Mouse (Mus musculus) liver, embryonic 14.5 days (tissue): ENCODE data around the gene Fancg. TPM values are rescaled to one million over a fixed set of nuclear protein-coding genes. Genes with fewer than 3 reads are reported as not detected.
"Not testable (repeated sequence)": the region's sequence is repeated elsewhere in the genome, so short reads cannot be mapped to it uniquely, and the experiment has no call there.

Experiments used
- ATAC-seq: fragments of 200-750 bp; cut with Nextera tagmentation; 2 replicates; pipeline ENCODE4 v1.8.0; 2017; ENCODE audit warnings: moderate number of reproducible peaks, mild to moderate bottlenecking, moderate library complexity; ENCODE audit not compliant: insufficient read depth
- DNase-seq, 3 experiments: peaks; one replicate each; pipeline ENCODE4 v3.0.0-alpha.2; 2012 to 2013; ENCODE audit warnings: low read depth in 3 of 3, low spot score in 3 of 3
- H3K27ac ChIP-seq: fragments of 300-500 bp; sonication (generic); 2 replicates; pipeline ENCODE4 v1.5.1; 2014; ENCODE audit warnings: moderate library complexity, mild to moderate bottlenecking, control low read depth, inconsistent platforms
- H3K27me3 ChIP-seq: fragments of 300-500 bp; sonication (generic); 2 replicates; pipeline ENCODE4 v1.6.1; 2014; ENCODE audit warnings: mild to moderate bottlenecking, low read length, moderate library complexity; ENCODE audit not compliant: control insufficient read depth, insufficient read depth
- H3K36me3 ChIP-seq: fragments of 300-500 bp; sonication (generic); replicated peaks from 2 replicates; pipeline ENCODE4 v1.6.1; 2014; ENCODE audit warnings: low read depth; ENCODE audit not compliant: control insufficient read depth, insufficient read depth
- H3K4me1 ChIP-seq, 2 experiments: fragments of 200-500 bp in 1 of 2; fragments of 300-500 bp in 1 of 2; sonication (generic) in 1 of 2; replicated peaks; 2 replicates each; pipeline ENCODE4 v1.6.1; 2012 to 2014; ENCODE audit warnings: antibody characterized with exemption in 1 of 2, inconsistent platforms in 1 of 2, low read length in 1 of 2; ENCODE audit not compliant: control insufficient read depth in 2 of 2, insufficient read depth in 2 of 2
- H3K4me2 ChIP-seq: fragments of 300-500 bp; sonication (generic); 2 replicates; pipeline ENCODE4 v1.6.1; 2014; ENCODE audit warnings: low read depth, mild to moderate bottlenecking, control low read depth, moderate library complexity
- H3K4me3 ChIP-seq, 2 experiments: fragments of 200-500 bp in 1 of 2; fragments of 300-500 bp in 1 of 2; sonication (generic) in 1 of 2; 2 replicates each; pipeline ENCODE4 v1.5.1; 2012 to 2014; ENCODE audit warnings: low read depth in 2 of 2, low read length in 2 of 2, mild to moderate bottlenecking in 2 of 2, control low read depth in 1 of 2, inconsistent platforms in 1 of 2, moderate library complexity in 1 of 2; ENCODE audit not compliant: insufficient read depth in 1 of 2
- H3K9ac ChIP-seq: fragments of 300-500 bp; sonication (generic); replicated peaks from 2 replicates; pipeline ENCODE4 v1.6.1; 2014; ENCODE audit warnings: mild to moderate bottlenecking, control low read depth, moderate library complexity
- H3K9me3 ChIP-seq: fragments of 300-500 bp; sonication (generic); 2 replicates; pipeline ENCODE4 v1.6.1; 2016; ENCODE audit warnings: low read length, mixed read lengths; ENCODE audit not compliant: control insufficient read depth
- CTCF ChIP-seq: IDR thresholded peaks from 2 replicates; pipeline ENCODE4 v1.5.1; 2016; ENCODE audit warnings: antibody characterized with exemption, low read depth, control low read depth
- EP300 ChIP-seq: IDR thresholded peaks from 2 replicates; pipeline ENCODE4 v1.6.1; 2016; ENCODE audit warnings: antibody characterized with exemption, low read depth
- WGBS: fragments of 180-500 bp; shearing (Covaris S2); extraction: QIAGEN DNeasy Blood & Tissue Kit; methylation state at CpG from one replicate; pipeline ENCODE4 v1.1.7; 2014; ENCODE audit not compliant: insufficient replicate concordance; 5-methylcytosine and 5-hydroxymethylcytosine counted together
- polyA plus RNA-seq, 2 experiments: library from polyadenylated mRNA; depleted of rRNA in 1 of 2; stranded (reverse) in 1 of 2; unstranded in 1 of 2; fragments of >200 nt; fragmentation: Nextera tagmentation in 1 of 2; extraction: Ambion mirVana in 1 of 2; gene quantifications; 2 replicates each; pipeline versions ENCODE4 v1.2.1 to v1.2.3; 2012 to 2014

The Fancg gene
- polyA plus RNA-seq, 2 experiments, result 8.3 to 9.9 TPM

DNA sequence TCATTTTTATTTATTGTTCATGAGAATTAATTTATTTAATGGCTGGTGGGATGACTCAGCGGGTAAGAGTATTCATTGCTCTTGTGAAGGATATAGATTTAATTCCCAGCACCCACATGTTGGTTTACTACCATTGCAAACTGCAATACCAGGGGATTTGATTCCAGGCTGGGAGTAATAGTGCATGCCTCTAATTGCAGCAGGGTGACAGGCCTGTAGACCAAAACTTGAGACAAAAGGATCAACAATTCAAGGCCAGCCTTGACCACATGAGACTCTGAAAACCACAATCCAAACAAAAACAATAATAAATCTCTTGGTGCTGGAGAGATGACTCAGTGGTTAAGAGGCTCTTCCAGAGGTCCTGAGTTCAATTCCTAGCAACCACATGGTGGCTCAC is 1.8 kb upstream of the Fancg start:
- no peak for TF ChIP-seq EP300
- no peak for TF ChIP-seq CTCF
- Histone ChIP-seq H3K27me3 (no peaks in the 10 kb centered on the region), H3K36me3 (no peaks in the 10 kb centered on the region), H3K4me3 (no peak overlapping the region), H3K4me2 (no peak overlapping the region), H3K9ac (no peak overlapping the region), H3K27ac (no peak overlapping the region), H3K4me1 (peaks cover 0 to 8% of the 10 kb centered on the region in 2 experiments; a peak in 3 of 4 replicates), H3K9me3 (no peaks in the 10 kb centered on the region)
- 80% methylated on average over 1 of the region's 1 CpGs for WGBS
- DNase-seq (no peak), ATAC-seq (no peak)

DNA sequence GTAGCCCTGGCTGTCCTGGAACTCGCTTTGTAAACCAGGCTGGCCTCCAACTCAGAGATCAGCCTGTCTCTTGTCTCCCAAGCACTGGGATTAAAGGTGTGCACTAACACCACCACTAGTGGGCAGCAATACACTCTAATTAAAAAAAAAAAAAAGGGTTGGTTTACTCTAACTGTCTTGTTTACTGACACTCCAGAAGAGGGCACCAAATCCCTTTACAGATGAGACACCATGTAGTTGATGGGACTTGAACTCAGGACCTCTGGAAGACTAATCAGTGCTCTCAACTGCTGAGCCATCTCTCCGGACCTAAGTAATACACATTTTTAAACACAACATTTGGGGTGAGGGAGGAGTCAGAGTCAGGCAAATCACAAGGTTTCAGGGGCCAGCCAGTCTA is 4.5 kb downstream of the Fancg start:
- 37% methylated on average over 2 of the region's 2 CpGs for WGBS
- H3K27me3 ChIP-seq, result no peaks in the 10 kb centered on the region
- ATAC-seq, result peak; percentile 21; the same call in 1 of the 2 replicates

DNA sequence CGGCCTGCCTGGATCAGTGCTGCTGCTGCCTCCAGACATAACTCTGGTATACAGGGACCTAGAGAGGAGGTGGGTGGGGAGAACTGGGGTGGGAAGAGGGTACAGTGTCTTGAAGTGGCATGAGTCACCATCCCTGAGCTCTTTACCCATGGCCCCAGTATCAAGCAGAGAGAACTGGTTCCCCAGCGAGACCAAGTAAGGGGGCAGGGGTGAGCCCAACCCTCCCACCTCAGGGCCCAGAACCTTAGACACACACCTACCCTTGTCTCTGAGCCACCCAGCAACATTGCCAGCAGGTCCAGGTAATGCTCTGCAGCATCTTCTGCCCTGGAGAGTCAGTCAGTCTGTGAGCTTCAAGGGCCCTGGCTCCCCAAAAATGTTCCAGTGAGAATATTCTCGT is 5.4 kb downstream of the Fancg start:
- no peaks in the 10 kb centered on the region; the same call in 1 of the 2 replicates for H3K36me3 ChIP-seq
- DNase-seq, result no peak
- H3K27me3 ChIP-seq, result no peaks in the 10 kb centered on the region
- no peaks in the 10 kb centered on the region for H3K9me3 ChIP-seq
- no peak overlapping the region for H3K4me3 ChIP-seq
- H3K27ac ChIP-seq, result no peak overlapping the region
- no peak for TF ChIP-seq EP300
- no peak for TF ChIP-seq CTCF
- H3K9ac ChIP-seq, result no peak overlapping the region
- no peak for ATAC-seq
- WGBS, result 80% methylated on average over 3 of the region's 3 CpGs
- peaks cover 5 to 13% of the 10 kb centered on the region in 2 experiments for H3K4me1 ChIP-seq
- H3K4me2 ChIP-seq, result no peak overlapping the region

More for the DNA sequence above, 4.5 kb downstream of the Fancg start:
- peak; percentile 56 to 66 (median 57) for DNase-seq
- TF ChIP-seq EP300 (no peak), CTCF (peak; percentile 81)
- H3K4me1 ChIP-seq, result peaks cover 4 to 11% of the 10 kb centered on the region in 2 experiments
- no peak overlapping the region for H3K9ac ChIP-seq
- H3K27ac ChIP-seq, result no peak overlapping the region
- no peaks in the 10 kb centered on the region for H3K9me3 ChIP-seq
- no peaks in the 10 kb centered on the region; the same call in 1 of the 2 replicates for H3K36me3 ChIP-seq
- H3K4me3 ChIP-seq, result no peak overlapping the region
- no peak overlapping the region for H3K4me2 ChIP-seq

DNA sequence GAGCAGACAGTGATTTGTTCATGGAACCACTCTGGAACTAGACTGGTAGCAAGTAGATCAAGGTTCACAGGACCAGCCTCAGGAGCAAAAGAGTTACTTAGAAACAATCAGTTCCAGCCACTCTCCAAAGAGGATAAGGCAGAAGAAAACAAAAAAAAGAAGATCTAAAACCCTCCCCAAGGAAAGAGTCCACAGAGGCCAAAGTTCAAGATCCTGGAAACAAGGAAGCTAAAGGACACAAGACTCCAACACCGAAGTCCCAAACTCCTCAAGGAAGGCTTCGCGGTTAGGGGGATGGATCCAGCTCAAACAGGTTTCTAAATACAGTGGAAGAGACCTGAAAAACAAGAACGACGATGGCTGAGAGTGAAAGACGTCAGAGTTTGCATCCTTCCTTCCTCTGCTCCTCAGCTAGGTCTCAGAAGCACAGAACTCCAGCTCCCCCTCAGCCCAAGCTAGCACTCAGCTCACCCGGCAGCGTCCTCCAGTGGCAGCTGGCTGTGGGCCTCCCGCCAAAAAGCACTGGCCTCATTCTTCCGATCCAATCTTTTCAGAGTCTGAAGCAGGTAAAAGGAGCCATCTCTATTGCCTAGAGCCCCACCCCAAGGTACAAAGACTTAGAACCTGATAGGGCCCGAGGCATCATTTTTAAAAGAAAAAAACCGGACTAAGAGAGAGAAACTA is 7.4 kb downstream of the Fancg start:
- WGBS, result 69% methylated on average over 12 of the region's 12 CpGs

DNA sequence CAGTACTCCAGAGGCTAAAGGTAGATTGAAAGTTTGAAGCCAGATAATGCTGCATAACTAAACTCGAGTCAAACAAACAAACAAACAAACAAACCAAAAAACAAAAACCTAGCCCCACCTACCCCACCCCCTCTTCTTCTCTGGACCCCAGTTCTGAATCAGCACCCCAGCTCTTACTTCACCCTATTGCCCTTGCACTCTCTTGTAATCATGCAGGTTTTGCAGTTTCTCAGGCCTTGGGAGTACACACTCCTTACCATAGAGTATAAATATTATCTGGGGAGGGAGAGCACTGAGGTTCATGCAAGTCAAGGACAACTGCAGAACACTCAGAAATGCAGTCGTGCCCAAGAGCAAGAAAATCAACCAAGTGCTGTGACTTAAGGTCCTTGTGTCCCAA is 9.0 kb downstream of the Fancg start:
- peaks cover 12% of the 10 kb centered on the region for H3K36me3 ChIP-seq
- H3K27me3 ChIP-seq, result no peaks in the 10 kb centered on the region
- H3K9ac ChIP-seq, result no peak overlapping the region
- peaks cover 14 to 22% of the 10 kb centered on the region in 2 experiments for H3K4me1 ChIP-seq
- no peak for TF ChIP-seq CTCF
- no peak for TF ChIP-seq EP300
- 73% methylated on average over 2 of the region's 2 CpGs for WGBS
- H3K27ac ChIP-seq, result no peak overlapping the region
- DNase-seq (no peak), ATAC-seq (no peak)
- no peak overlapping the region for H3K4me2 ChIP-seq
- no peaks in the 10 kb centered on the region for H3K9me3 ChIP-seq
- no peak overlapping the region for H3K4me3 ChIP-seq

More for the DNA sequence above, 7.4 kb downstream of the Fancg start:
- H3K27ac ChIP-seq, result no peak overlapping the region
- H3K27me3 ChIP-seq, result no peaks in the 10 kb centered on the region
- no peaks in the 10 kb centered on the region for H3K9me3 ChIP-seq
- ATAC-seq (no peak), DNase-seq (no peak)
- H3K4me2 ChIP-seq, result no peak overlapping the region
- H3K36me3 ChIP-seq, result peaks cover 2% of the 10 kb centered on the region
- H3K4me1 ChIP-seq, result peaks cover 12 to 16% of the 10 kb centered on the region in 2 experiments
- no peak overlapping the region for H3K9ac ChIP-seq
- TF ChIP-seq EP300 (no peak), CTCF (no peak)
- no peak overlapping the region for H3K4me3 ChIP-seq

DNA sequence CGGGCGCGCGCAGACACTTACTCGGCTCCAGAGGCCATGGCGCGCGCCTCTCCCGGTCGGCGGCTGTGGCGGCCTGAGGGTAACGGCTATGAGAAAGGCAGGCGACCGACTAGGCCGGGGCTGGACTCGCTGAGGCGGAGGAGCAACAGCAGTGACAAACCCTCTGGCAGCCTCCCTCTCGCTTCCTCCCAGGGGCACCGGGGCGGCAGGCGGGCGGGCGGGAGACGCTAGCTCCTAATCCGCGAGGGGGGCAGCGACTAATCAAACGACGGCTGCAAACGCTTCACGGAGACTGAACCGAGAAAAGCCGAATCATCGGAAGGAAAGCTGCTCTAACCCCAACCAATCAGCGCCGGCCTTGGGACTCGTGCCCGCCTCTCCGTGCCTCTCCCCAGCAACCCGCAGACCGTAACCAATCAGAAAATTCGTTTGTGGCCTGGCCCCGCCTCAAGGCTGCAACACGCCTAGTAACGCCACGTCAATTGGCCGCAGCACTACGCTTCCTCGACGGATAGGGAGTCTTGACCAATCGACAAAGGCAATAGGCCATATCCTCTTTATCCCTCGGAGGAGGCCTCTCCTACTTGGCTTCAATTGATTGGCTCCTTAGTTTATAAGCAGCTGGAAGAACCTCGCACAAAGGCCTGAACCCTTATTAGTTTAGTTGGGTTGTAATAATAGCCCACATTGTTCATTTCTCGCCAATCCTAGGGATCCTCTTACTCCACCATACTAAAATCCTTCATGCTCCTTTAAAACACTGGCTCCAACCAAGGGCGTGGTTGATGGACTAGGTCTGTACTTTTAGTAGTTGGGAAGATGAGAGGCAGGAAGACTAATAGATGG is 9.9 kb downstream of the Fancg start, which contains the start of gene Vcp:
Gene Vcp (minus strand): TSS at position 367 of the 846 bp plus-strand sequence.
- peaks cover 19% of the 10 kb centered on the region for H3K36me3 ChIP-seq
- ATAC-seq, result peak; percentile 96
- DNase-seq, result peak; percentile 99
- not testable (repeated sequence) for H3K27me3 ChIP-seq, H3K9me3 ChIP-seq
- H3K27ac ChIP-seq, result peak within 1 kb of the TSS; percentile 97
- H3K4me2 ChIP-seq, result peak within 1 kb of the TSS; percentile 87
- H3K9ac ChIP-seq, result peak within 1 kb of the TSS; percentile 99
- H3K4me3 ChIP-seq, result peak within 1 kb of the TSS; percentile 93 to 100
- H3K4me1 ChIP-seq, result peaks cover 14 to 22% of the 10 kb centered on the region in 2 experiments
- WGBS, result 1% methylated on average over 49 of the region's 56 CpGs
